Mouse (Mus musculus) neural tube, embryonic 13.5 days (tissue): ENCODE results near the gene Pitpnm2. TPM values are rescaled to one million over a fixed set of nuclear protein-coding genes. Genes with fewer than 3 reads are reported as not detected.
A peak's percentile ranks its signal among the peaks of the same experiment; 100 is the strongest.

Experiments used
- ATAC-seq: fragments of 200-750 bp; cut with Nextera tagmentation; 2 replicates; pipeline ENCODE4 v1.8.0; 2017; ENCODE audit warnings: low read depth, mild to moderate bottlenecking, moderate TSS enrichment, moderate library complexity
- H3K27ac ChIP-seq: fragments of 300-500 bp; sonication (generic); replicated peaks from 2 replicates; pipeline ENCODE4 v1.5.1; 2015; ENCODE audit warnings: moderate library complexity, mild to moderate bottlenecking, inconsistent platforms
- H3K27me3 ChIP-seq: fragments of 300-500 bp; sonication (generic); 2 replicates; pipeline ENCODE4 v1.6.1; 2015; ENCODE audit warnings: mild to moderate bottlenecking, inconsistent platforms
- H3K36me3 ChIP-seq: fragments of 300-500 bp; sonication (generic); 2 replicates; pipeline ENCODE4 v1.6.1; 2015; ENCODE audit warnings: mild to moderate bottlenecking, inconsistent platforms
- H3K4me1 ChIP-seq: fragments of 300-500 bp; sonication (generic); replicated peaks from 2 replicates; pipeline ENCODE4 v1.6.1; 2015; ENCODE audit warnings: inconsistent platforms
- H3K4me2 ChIP-seq: fragments of 300-500 bp; sonication (generic); 2 replicates; pipeline ENCODE4 v1.6.1; 2015; ENCODE audit warnings: inconsistent platforms, mild to moderate bottlenecking, moderate library complexity
- H3K4me3 ChIP-seq: fragments of 300-500 bp; sonication (generic); 2 replicates; pipeline ENCODE4 v1.5.1; 2015; ENCODE audit warnings: mild to moderate bottlenecking, inconsistent platforms
- H3K9ac ChIP-seq: fragments of 300-500 bp; sonication (generic); 2 replicates; pipeline ENCODE4 v1.6.1; 2015; ENCODE audit warnings: moderate library complexity, mild to moderate bottlenecking, inconsistent platforms
- H3K9me3 ChIP-seq: fragments of 300-500 bp; sonication (generic); 2 replicates; pipeline ENCODE4 v1.6.1; 2016; ENCODE audit warnings: inconsistent platforms
- WGBS: fragments of 180-500 bp; shearing (Covaris S2); methylation state at CpG from one replicate; pipeline ENCODE4 v1.1.7; 2015; 5-methylcytosine and 5-hydroxymethylcytosine counted together
- polyA plus RNA-seq: library from polyadenylated mRNA; unstranded; fragments of >200 nt; fragmentation: Nextera tagmentation; extraction: Ambion mirVana; gene quantifications from 2 replicates; pipeline ENCODE4 v1.2.1, GENCODE M21; 2015

Pitpnm2 gene
- polyA plus RNA-seq, 1 experiment from 2014 or later = 7.9 TPM

- no peak overlapping the region for H3K27ac ChIP-seq
- no peak overlapping the region for H3K4me3 ChIP-seq
- no peak overlapping the region for H3K4me2 ChIP-seq
- no peaks in the 10 kb centered on the region for H3K4me1 ChIP-seq
- no peaks in the 10 kb centered on the region for H3K9me3 ChIP-seq
- 91% methylated on average over 3 of the region's 3 CpGs for WGBS
- no peak overlapping the region for H3K9ac ChIP-seq
- H3K27me3 ChIP-seq = no peaks in the 10 kb centered on the region
- no peak for ATAC-seq
- no peaks in the 10 kb centered on the region for H3K36me3 ChIP-seq
These were observed 146.5 kb downstream of the Pitpnm2 start for GRCm38 (mm10) chr5:124103020-124103419.

GRCm38 (mm10) chr5:124102326-124102725 lies 147.2 kb downstream of the Pitpnm2 start:
- Histone ChIP-seq H3K4me2 (no peak overlapping the region), H3K4me3 (no peak overlapping the region), H3K9ac (no peak overlapping the region), H3K4me1 (no peaks in the 10 kb centered on the region), H3K36me3 (no peaks in the 10 kb centered on the region), H3K27ac (no peak overlapping the region), H3K9me3 (no peaks in the 10 kb centered on the region), H3K27me3 (no peaks in the 10 kb centered on the region)
- ATAC-seq = no peak
- WGBS = 91% methylated on average over 6 of the region's 6 CpGs

GRCm38 (mm10) chr5:124100128-124101044 lies 149.2 kb downstream of the Pitpnm2 start:
- Histone ChIP-seq H3K4me1 (peaks cover 6% of the 10 kb centered on the region; the same call in 1 of the 2 replicates), H3K9me3 (0 out of 2 replicates have a peak, but pooled peaks cover 3% of the 10 kb centered on the region), H3K36me3 (no peaks in the 10 kb centered on the region), H3K27me3 (peaks cover 5% of the 10 kb centered on the region; the same call in 1 of the 2 replicates), H3K4me3 (no peak overlapping the region), H3K4me2 (no peak overlapping the region), H3K9ac (no peak overlapping the region), H3K27ac (no peak overlapping the region)
- WGBS = 92% methylated on average over 11 of the region's 11 CpGs
- no peak for ATAC-seq

- H3K4me1 ChIP-seq = peaks cover 7% of the 10 kb centered on the region; the same call in 1 of the 2 replicates
- WGBS = 83% methylated on average over 2 of the region's 2 CpGs
- peaks cover 18% of the 10 kb centered on the region for H3K27me3 ChIP-seq
- H3K4me2 ChIP-seq = no peak overlapping the region
- no peak overlapping the region for H3K4me3 ChIP-seq
- no peak overlapping the region for H3K27ac ChIP-seq
- no peaks in the 10 kb centered on the region for H3K36me3 ChIP-seq
- H3K9ac ChIP-seq = no peak overlapping the region
- 0 out of 2 replicates have a peak, but pooled peaks cover 3% of the 10 kb centered on the region for H3K9me3 ChIP-seq
- no peak for ATAC-seq
These were observed 150.6 kb downstream of the Pitpnm2 start for GRCm38 (mm10) chr5:124098923-124099322.

GRCm38 (mm10) chr5:124095596-124096232 lies 153.8 kb downstream of the Pitpnm2 start, which contains the start of gene Abcb9:
Abcb9 (minus strand) TSS chr5:124095798.
- Histone ChIP-seq H3K9me3 (0 out of 2 replicates have a peak, but pooled peaks cover 3% of the 10 kb centered on the region), H3K27me3 (peaks cover 21% of the 10 kb centered on the region), H3K4me2 (peak within 1 kb of the TSS; percentile 67), H3K4me1 (peaks cover 7% of the 10 kb centered on the region; the same call in 1 of the 2 replicates), H3K9ac (peak within 1 kb of the TSS; percentile 72), H3K27ac (no peak within 1 kb of the TSS), H3K36me3 (no peaks in the 10 kb centered on the region), H3K4me3 (peak within 1 kb of the TSS; percentile 47)
- peak; percentile 71 for ATAC-seq
- 3% methylated on average over 42 of the region's 42 CpGs for WGBS

- WGBS = 9% methylated on average over 19 of the region's 19 CpGs
- peaks cover 21% of the 10 kb centered on the region for H3K27me3 ChIP-seq
These were observed 154.4 kb downstream of the Pitpnm2 start for GRCm38 (mm10) chr5:124095077-124095581.

GRCm38 (mm10) chr5:124093852-124094604 lies 155.5 kb downstream of the Pitpnm2 start:
- Histone ChIP-seq H3K9me3 (0 out of 2 replicates have a peak, but pooled peaks cover 3% of the 10 kb centered on the region), H3K27ac (no peak overlapping the region), H3K4me1 (peaks cover 7% of the 10 kb centered on the region; the same call in 1 of the 2 replicates), H3K36me3 (no peaks in the 10 kb centered on the region; the same call in 1 of the 2 replicates), H3K27me3 (peaks cover 21% of the 10 kb centered on the region), H3K4me3 (no peak overlapping the region), H3K4me2 (peak overlapping the region; percentile 18; the same call in 1 of the 2 replicates), H3K9ac (no peak overlapping the region)
- no peak for ATAC-seq
- 84% methylated on average over 12 of the region's 12 CpGs for WGBS

More at GRCm38 (mm10) chr5:124095077-124095581, 154.4 kb downstream of the Pitpnm2 start:
- peak overlapping the region; percentile 47 for H3K4me3 ChIP-seq
- H3K4me2 ChIP-seq = peak overlapping the region; percentile 67
- peaks cover 7% of the 10 kb centered on the region; the same call in 1 of the 2 replicates for H3K4me1 ChIP-seq
- H3K9me3 ChIP-seq = 0 out of 2 replicates have a peak, but pooled peaks cover 3% of the 10 kb centered on the region
- no peak overlapping the region for H3K27ac ChIP-seq
- H3K9ac ChIP-seq = peak overlapping the region; percentile 72
- peak; percentile 69 for ATAC-seq
- H3K36me3 ChIP-seq = no peaks in the 10 kb centered on the region

GRCm38 (mm10) chr5:124093120-124093794 lies 156.3 kb downstream of the Pitpnm2 start:
- Histone ChIP-seq H3K27ac (no peak overlapping the region), H3K9ac (no peak overlapping the region), H3K27me3 (peaks cover 21% of the 10 kb centered on the region), H3K9me3 (0 out of 2 replicates have a peak, but pooled peaks cover 3% of the 10 kb centered on the region), H3K4me3 (no peak overlapping the region), H3K4me1 (peaks cover 7% of the 10 kb centered on the region; the same call in 1 of the 2 replicates), H3K4me2 (no peak overlapping the region), H3K36me3 (no peaks in the 10 kb centered on the region; the same call in 1 of the 2 replicates)
- ATAC-seq = no peak
- 80% methylated on average over 11 of the region's 11 CpGs for WGBS

- no peak for ATAC-seq
- H3K27me3 ChIP-seq = peaks cover 21% of the 10 kb centered on the region
- peaks cover 7% of the 10 kb centered on the region; the same call in 1 of the 2 replicates for H3K4me1 ChIP-seq
- H3K9me3 ChIP-seq = 0 out of 2 replicates have a peak, but pooled peaks cover 3% of the 10 kb centered on the region
- no peaks in the 10 kb centered on the region; the same call in 1 of the 2 replicates for H3K36me3 ChIP-seq
- H3K4me2 ChIP-seq = no peak overlapping the region
- no peak overlapping the region for H3K9ac ChIP-seq
- 67% methylated on average over 9 of the region's 9 CpGs for WGBS
- no peak overlapping the region for H3K27ac ChIP-seq
- H3K4me3 ChIP-seq = no peak overlapping the region
These were observed 157.6 kb downstream of the Pitpnm2 start for GRCm38 (mm10) chr5:124091951-124092406.

- no peaks in the 10 kb centered on the region for H3K9me3 ChIP-seq
- WGBS = 86% methylated on average over 23 of the region's 23 CpGs
- H3K9ac ChIP-seq = no peak overlapping the region
- no peaks in the 10 kb centered on the region; the same call in 1 of the 2 replicates for H3K36me3 ChIP-seq
- H3K4me2 ChIP-seq = no peak overlapping the region
- H3K4me1 ChIP-seq = no peaks in the 10 kb centered on the region; the same call in 1 of the 2 replicates
- no peak overlapping the region for H3K4me3 ChIP-seq
- peaks cover 18% of the 10 kb centered on the region for H3K27me3 ChIP-seq
- no peak for ATAC-seq
- no peak overlapping the region for H3K27ac ChIP-seq
These were observed 159.7 kb downstream of the Pitpnm2 start for GRCm38 (mm10) chr5:124089868-124090267.
